Mouse (Mus musculus): ENCODE measurements around the gene Phlda3. TPM values are rescaled to one million over a fixed set of nuclear protein-coding genes. Genes with fewer than 3 reads are reported as not detected.
A peak's percentile ranks its signal among the peaks of the same experiment; 100 is the strongest.

The Phlda3 gene
- polyA plus RNA-seq, 1 experiment = 147 TPM

GRCm38 (mm10) chr1:135814531-135814930 lies 48.6 kb downstream of the Phlda3 start:
- no peaks in the 10 kb centered on the region for H3K4me1 ChIP-seq (ENCODE audit: control insufficient read depth, insufficient read depth, low read length)
- H3K27ac ChIP-seq (ENCODE audit: insufficient read depth, low read length) = no peak overlapping the region
- no peak for TF ChIP-seq CTCF (IDR thresholded peaks at IDR 0.05; ENCODE audit: borderline replicate concordance, insufficient read depth, low read length)
- TF ChIP-seq POLR2A (IDR thresholded peaks at IDR 0.05; ENCODE audit: low read depth, low read length) = no peak
- H3K4me3 ChIP-seq (ENCODE audit: insufficient read depth, low read length) = no peak overlapping the region

DNA sequence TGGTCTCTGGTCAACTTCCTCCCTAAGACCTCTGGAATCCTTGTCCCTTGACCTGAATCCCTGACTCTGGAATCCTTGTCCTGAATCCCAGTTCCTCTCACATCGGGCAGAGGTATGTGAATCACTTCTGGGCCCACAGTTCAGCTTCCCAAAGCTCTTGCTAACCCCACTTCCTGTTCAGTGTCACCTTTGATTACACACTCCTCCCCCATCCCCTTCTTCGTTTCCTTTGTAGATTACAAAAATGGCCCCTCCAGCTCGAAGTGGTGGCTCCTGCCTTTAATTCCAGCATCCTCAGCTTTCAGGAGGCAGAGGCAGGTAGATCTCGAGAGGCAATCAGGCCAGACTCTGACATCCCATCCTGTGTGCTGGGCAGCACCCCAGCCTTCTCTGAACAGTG lies 51.7 kb downstream of the Phlda3 start:
- TF ChIP-seq POLR2A (IDR thresholded peaks at IDR 0.05; ENCODE audit: low read depth, low read length) = no peak
- no peak for TF ChIP-seq CTCF (IDR thresholded peaks at IDR 0.05; ENCODE audit: borderline replicate concordance, insufficient read depth, low read length)
- H3K27ac ChIP-seq (ENCODE audit: insufficient read depth, low read length) = no peak overlapping the region
- H3K4me3 ChIP-seq (ENCODE audit: insufficient read depth, low read length) = no peak overlapping the region
- no peaks in the 10 kb centered on the region for H3K4me1 ChIP-seq (ENCODE audit: control insufficient read depth, insufficient read depth, low read length)

GRCm38 (mm10) chr1:135818481-135819086 lies 52.7 kb downstream of the Phlda3 start, which contains the start of gene Lad1:
Lad1 (plus strand) TSS chr1:135818598.
- TF ChIP-seq CTCF (IDR thresholded peaks at IDR 0.05; ENCODE audit: borderline replicate concordance, insufficient read depth, low read length) = no peak
- no peak for TF ChIP-seq POLR2A (IDR thresholded peaks at IDR 0.05; ENCODE audit: low read depth, low read length)
- Histone ChIP-seq H3K27ac (ENCODE audit: insufficient read depth, low read length) (no peak within 1 kb of the TSS), H3K4me3 (ENCODE audit: insufficient read depth, low read length) (peak within 1 kb of the TSS; percentile 31), H3K4me1 (ENCODE audit: control insufficient read depth, insufficient read depth, low read length) (no peaks in the 10 kb centered on the region)

Other genes with a start within 250 kb of the Phlda3 start
- gene Nav1, start 158.8 kb upstream of the Phlda3 start, polyA plus RNA-seq (2011; ENCODE audit: insufficient read length, low read depth, missing spikeins) = 22.5 and 22.6 TPM in 2 replicates
- 453 and 629 TPM in 2 replicates for gene Csrp1, start 46.1 kb upstream of the Phlda3 start, polyA plus RNA-seq (2011; ENCODE audit: insufficient read length, low read depth, missing spikeins)
- gene Tnni1, start 13.3 kb downstream of the Phlda3 start, polyA plus RNA-seq (2011; ENCODE audit: insufficient read length, low read depth, missing spikeins) = 1.1 and 1.5 TPM in 2 replicates
- gene Lad1, start 52.5 kb downstream of the Phlda3 start, polyA plus RNA-seq (2011; ENCODE audit: insufficient read length, low read depth, missing spikeins) = not detected in 2 replicates
- 3.7 and 5.4 TPM in 2 replicates for gene Tnnt2, start 70.2 kb downstream of the Phlda3 start, polyA plus RNA-seq (2011; ENCODE audit: insufficient read length, low read depth, missing spikeins)
- 0.90 and 2.2 TPM in 2 replicates for gene Pkp1, start 153.1 kb downstream of the Phlda3 start, polyA plus RNA-seq (2011; ENCODE audit: insufficient read length, low read depth, missing spikeins)
- not detected in 2 replicates for gene Igfn1, start 240.2 kb downstream of the Phlda3 start, polyA plus RNA-seq (2011; ENCODE audit: insufficient read length, low read depth, missing spikeins)
- 56.9 and 77.4 TPM in 2 replicates for gene Tmem9, start 242.0 kb downstream of the Phlda3 start, polyA plus RNA-seq (2011; ENCODE audit: insufficient read length, low read depth, missing spikeins)